Mouse (Mus musculus): ENCODE measurements around the gene Rrm1.

Rrm1 gene

DNA sequence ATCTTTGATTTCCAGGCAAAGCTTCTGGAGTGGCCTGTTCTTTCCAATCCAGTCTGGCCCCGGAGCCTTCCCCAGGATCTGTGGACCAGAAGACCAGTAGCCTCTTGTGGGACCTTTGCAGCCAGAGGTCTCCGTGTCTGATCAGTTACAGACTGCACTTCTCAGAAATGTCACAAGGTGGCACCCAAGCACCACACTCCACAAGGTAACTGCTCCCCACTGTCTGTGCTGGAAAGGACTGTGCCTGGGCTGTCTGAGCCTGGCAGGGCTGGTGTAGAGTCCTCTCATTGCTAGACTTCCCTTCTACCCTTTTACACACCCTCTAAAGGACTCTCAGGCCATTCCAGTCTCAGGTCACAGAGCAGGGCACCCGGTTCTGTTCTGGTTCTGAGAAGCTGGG, 65.4 kb downstream of the Rrm1 start:
- Histone ChIP-seq H3K9me3 (ENCODE audit: low read length) (no peaks in the 10 kb centered on the region), H3K27me3 (ENCODE audit: insufficient read depth, low read length) (peaks cover 35% of the 10 kb centered on the region), H3K36me3 (ENCODE audit: insufficient read depth, low read length) (no peaks in the 10 kb centered on the region), H3K4me1 (replicated peaks; ENCODE audit: low read depth, low read length) (peaks cover 5% of the 10 kb centered on the region; the same call in 1 of the 2 replicates), H3K4me3 (replicated peaks; ENCODE audit: low read length) (no peak overlapping the region)
- TF ChIP-seq CTCF (conservative IDR thresholded peaks at IDR 0.05; ENCODE audit: low read length) (peak; percentile 82), POU5F1 (IDR thresholded peaks at IDR 0.05; ENCODE audit: borderline replicate concordance, low read length) (no peak), NANOG (IDR thresholded peaks at IDR 0.05; ENCODE audit: borderline replicate concordance, low read length) (no peak)

DNA sequence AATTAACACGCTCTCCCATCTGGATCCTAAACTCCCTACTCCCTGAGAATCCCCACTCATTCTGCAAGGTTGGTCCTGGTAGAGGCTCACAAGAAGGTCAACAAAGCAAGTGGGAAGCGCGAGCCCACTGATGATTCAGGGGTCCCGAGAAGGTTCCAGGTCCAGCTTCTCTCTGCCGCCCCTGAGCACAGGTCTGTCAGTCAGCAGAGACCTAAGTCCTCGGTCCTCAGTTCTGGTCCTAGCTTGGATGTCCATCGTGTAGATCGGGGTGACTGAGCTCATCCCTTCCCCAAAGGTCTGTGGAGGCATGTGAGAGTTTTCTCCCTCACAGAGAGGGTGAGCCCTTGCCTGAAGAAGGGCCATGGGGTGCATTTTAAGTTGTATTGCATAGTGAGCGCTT, 66.6 kb downstream of the Rrm1 start:
- Histone ChIP-seq H3K4me1 (replicated peaks; ENCODE audit: low read depth, low read length) (peaks cover 5% of the 10 kb centered on the region; the same call in 1 of the 2 replicates), H3K27me3 (ENCODE audit: insufficient read depth, low read length) (peaks cover 37% of the 10 kb centered on the region), H3K4me3 (replicated peaks; ENCODE audit: low read length) (no peak overlapping the region), H3K36me3 (ENCODE audit: insufficient read depth, low read length) (no peaks in the 10 kb centered on the region), H3K9me3 (ENCODE audit: low read length) (no peaks in the 10 kb centered on the region)
- TF ChIP-seq NANOG (IDR thresholded peaks at IDR 0.05; ENCODE audit: borderline replicate concordance, low read length) (no peak), POU5F1 (IDR thresholded peaks at IDR 0.05; ENCODE audit: borderline replicate concordance, low read length) (no peak), CTCF (conservative IDR thresholded peaks at IDR 0.05; ENCODE audit: low read length) (no peak)

DNA sequence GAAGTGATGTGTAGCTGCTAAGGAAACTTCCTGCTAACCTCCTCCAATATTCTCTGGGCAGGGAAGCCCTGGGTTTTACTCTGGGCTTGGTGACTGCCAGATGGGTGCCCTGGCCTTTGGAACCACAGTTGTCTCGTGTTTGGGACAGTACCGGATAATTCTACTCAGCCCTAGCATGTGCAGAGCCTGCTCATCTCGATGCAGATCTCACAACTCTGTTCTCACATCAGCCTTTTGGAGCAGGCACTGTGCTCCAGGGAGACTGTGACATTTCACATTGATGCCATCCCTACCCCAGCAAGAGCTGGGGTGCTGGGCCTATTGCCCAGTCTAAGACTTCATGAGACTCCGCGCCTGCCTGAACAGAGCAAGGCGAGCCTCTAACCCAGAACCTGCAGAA, 67.2 kb downstream of the Rrm1 start:
- Histone ChIP-seq H3K27me3 (ENCODE audit: insufficient read depth, low read length) (peaks cover 42% of the 10 kb centered on the region), H3K9me3 (ENCODE audit: low read length) (no peaks in the 10 kb centered on the region), H3K36me3 (ENCODE audit: insufficient read depth, low read length) (no peaks in the 10 kb centered on the region), H3K4me1 (replicated peaks; ENCODE audit: low read depth, low read length) (peaks cover 10% of the 10 kb centered on the region; the same call in 1 of the 2 replicates), H3K4me3 (replicated peaks; ENCODE audit: low read length) (no peak overlapping the region)
- no peak for TF ChIP-seq NANOG (IDR thresholded peaks at IDR 0.05; ENCODE audit: borderline replicate concordance, low read length)
- no peak for TF ChIP-seq POU5F1 (IDR thresholded peaks at IDR 0.05; ENCODE audit: borderline replicate concordance, low read length)
- TF ChIP-seq CTCF (conservative IDR thresholded peaks at IDR 0.05; ENCODE audit: low read length): no peak

DNA sequence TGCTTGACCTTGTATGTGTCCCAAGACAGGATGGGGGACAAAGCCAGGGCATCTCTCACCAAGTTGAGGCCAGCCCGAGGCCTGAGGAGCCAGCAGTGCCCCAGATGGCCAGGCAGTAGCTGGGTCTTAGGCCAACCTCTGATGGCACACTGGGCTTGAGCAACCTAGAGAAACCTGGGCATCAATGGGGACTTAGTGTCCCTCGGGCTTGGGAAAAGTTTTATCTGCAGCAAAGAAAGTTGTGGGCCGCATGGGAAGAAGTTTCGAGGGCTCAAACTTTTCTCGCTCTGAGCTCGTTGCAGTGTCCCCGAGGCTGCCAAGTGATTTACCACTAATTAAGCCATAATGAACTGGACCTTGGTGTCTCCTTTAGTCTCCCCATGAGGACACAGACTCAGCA, 68.2 kb downstream of the Rrm1 start:
- Histone ChIP-seq H3K4me1 (replicated peaks; ENCODE audit: low read depth, low read length) (peaks cover 10% of the 10 kb centered on the region; the same call in 1 of the 2 replicates), H3K36me3 (ENCODE audit: insufficient read depth, low read length) (no peaks in the 10 kb centered on the region), H3K4me3 (replicated peaks; ENCODE audit: low read length) (no peak overlapping the region), H3K9me3 (ENCODE audit: low read length) (no peaks in the 10 kb centered on the region), H3K27me3 (ENCODE audit: insufficient read depth, low read length) (peaks cover 47% of the 10 kb centered on the region)
- TF ChIP-seq NANOG (IDR thresholded peaks at IDR 0.05; ENCODE audit: borderline replicate concordance, low read length) (no peak), CTCF (conservative IDR thresholded peaks at IDR 0.05; ENCODE audit: low read length) (no peak), POU5F1 (IDR thresholded peaks at IDR 0.05; ENCODE audit: borderline replicate concordance, low read length) (no peak)

DNA sequence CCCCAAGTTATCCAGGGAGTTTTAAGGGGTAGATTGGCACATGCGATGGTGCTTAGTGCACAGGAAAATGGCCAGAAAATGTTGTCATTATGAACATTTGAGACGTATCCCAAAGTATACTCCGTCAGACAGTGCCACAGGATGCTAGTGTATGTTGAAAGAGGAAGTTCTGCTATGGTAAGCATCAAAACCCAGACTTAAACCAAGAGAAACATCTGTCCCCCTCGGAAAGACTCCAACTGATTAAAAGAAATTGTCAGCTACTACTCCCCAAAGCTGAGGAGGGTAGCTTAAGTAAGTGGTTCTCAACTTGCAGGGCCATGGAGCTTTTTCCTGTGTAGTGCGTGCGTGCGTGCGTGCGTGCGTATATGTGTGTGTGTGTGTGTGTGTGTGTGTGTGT, 70.4 kb downstream of the Rrm1 start:
- Histone ChIP-seq H3K9me3 (ENCODE audit: low read length) (no peaks in the 10 kb centered on the region), H3K27me3 (ENCODE audit: insufficient read depth, low read length) (peaks cover 58% of the 10 kb centered on the region), H3K4me3 (replicated peaks; ENCODE audit: low read length) (no peak overlapping the region), H3K36me3 (ENCODE audit: insufficient read depth, low read length) (no peaks in the 10 kb centered on the region), H3K4me1 (replicated peaks; ENCODE audit: low read depth, low read length) (peaks cover 7% of the 10 kb centered on the region; the same call in 1 of the 2 replicates)
- TF ChIP-seq POU5F1 (IDR thresholded peaks at IDR 0.05; ENCODE audit: borderline replicate concordance, low read length) (no peak), CTCF (conservative IDR thresholded peaks at IDR 0.05; ENCODE audit: low read length) (no peak), NANOG (IDR thresholded peaks at IDR 0.05; ENCODE audit: borderline replicate concordance, low read length) (no peak)

DNA sequence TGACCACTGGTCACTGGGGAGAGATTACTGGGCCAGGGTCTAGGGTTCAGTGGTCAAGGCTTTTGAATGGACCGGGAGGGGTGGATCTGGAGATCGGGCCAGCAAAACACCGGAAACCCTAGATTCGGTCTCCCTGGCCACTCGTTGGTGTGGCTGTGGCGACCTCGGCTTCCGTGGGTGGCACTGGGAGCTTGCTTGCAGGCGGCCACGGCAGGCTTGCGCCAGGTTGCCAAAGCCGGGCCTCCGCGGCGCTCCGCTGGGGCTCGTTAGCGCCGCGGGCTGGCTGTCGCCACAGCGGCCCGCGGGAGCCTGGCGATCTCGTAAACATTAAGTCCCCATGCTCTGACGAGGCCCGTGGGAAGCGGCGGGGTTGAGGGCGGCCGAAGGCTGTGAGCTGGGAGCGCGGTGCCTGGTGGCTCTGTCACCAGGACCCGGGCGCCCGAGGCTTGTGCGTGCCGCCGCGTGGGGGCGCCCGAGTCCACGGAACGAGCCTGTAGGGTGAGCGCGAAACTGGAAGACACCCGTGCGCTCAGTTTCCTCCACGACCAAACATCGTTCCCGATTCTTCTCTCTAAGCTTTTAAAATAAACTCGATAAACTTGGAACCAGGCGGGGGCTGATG, 71.4 kb downstream of the Rrm1 start:
- Histone ChIP-seq H3K4me1 (replicated peaks; ENCODE audit: low read depth, low read length) (peaks cover 7% of the 10 kb centered on the region; the same call in 1 of the 2 replicates), H3K4me3 (replicated peaks; ENCODE audit: low read length) (peak overlapping the region; percentile 79), H3K36me3 (ENCODE audit: insufficient read depth, low read length) (no peaks in the 10 kb centered on the region), H3K27me3 (ENCODE audit: insufficient read depth, low read length) (peaks cover 57% of the 10 kb centered on the region), H3K9me3 (ENCODE audit: low read length) (no peaks in the 10 kb centered on the region)
- TF ChIP-seq POU5F1 (IDR thresholded peaks at IDR 0.05; ENCODE audit: borderline replicate concordance, low read length) (no peak), NANOG (IDR thresholded peaks at IDR 0.05; ENCODE audit: borderline replicate concordance, low read length) (no peak), CTCF (conservative IDR thresholded peaks at IDR 0.05; ENCODE audit: low read length) (no peak)

DNA sequence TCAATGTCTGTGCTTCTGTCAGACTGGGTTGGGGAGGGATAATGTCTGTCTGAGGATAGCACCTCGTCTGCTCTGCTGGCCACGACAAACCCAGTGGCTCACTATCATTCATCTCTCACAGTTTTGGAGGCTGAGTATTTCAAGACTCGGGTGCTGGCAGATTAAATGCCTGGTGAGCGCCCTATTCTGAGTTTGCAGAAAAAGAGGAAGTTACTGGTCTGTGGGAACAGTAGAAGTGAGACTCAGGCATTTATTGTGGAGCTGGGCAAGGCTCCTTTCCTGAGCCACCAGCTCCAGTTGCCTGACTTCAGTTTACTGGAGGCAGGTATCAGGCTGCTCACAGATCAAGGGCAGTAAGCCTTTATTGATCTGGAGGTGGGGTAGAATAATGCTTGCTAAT, 72.6 kb downstream of the Rrm1 start:
- no peaks in the 10 kb centered on the region for H3K36me3 ChIP-seq (ENCODE audit: insufficient read depth, low read length)
- H3K4me3 ChIP-seq (replicated peaks; ENCODE audit: low read length): no peak overlapping the region
- no peaks in the 10 kb centered on the region for H3K9me3 ChIP-seq (ENCODE audit: low read length)
- no peak for TF ChIP-seq CTCF (conservative IDR thresholded peaks at IDR 0.05; ENCODE audit: low read length)
- no peak for TF ChIP-seq NANOG (IDR thresholded peaks at IDR 0.05; ENCODE audit: borderline replicate concordance, low read length)
- TF ChIP-seq POU5F1 (IDR thresholded peaks at IDR 0.05; ENCODE audit: borderline replicate concordance, low read length): no peak
- H3K4me1 ChIP-seq (replicated peaks; ENCODE audit: low read depth, low read length): peaks cover 7% of the 10 kb centered on the region; the same call in 1 of the 2 replicates
- peaks cover 48% of the 10 kb centered on the region for H3K27me3 ChIP-seq (ENCODE audit: insufficient read depth, low read length)

DNA sequence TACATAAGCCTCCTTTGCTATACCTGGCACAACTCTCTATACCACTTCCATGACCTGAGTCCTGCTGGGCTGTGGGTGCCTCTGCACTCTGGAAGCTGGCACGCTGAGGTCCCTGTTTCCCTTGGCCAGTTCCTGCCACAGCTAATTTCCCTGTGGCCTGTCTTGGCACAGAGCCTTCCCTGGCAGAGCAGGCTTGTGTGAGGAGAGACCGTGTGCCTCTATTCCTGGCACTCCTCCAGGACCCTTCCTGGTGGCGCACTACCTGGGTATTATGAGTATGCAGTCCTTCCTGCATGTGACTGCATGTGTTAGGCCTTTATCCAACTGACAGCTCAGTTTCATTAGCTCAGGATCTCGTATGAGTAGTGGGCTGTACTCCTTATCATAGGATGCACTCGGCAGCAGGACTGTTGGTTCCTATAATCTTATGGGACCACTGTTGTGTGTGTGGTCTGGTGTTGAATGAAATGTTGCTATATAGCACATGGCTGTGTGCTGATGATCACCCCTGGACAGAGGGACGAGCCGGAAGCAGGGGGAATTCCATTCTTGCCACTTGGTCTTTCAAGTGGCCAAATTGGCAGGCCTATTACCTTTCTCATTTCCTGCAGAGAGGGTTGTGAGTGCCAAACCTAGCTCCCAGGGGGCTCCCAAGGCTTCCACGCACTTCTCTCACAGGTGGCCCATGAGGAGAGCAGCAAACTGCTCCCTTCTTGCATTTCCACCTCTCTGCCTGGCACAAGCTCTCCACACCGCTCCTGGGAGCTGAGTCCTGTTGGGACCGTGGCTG, 75.0 kb downstream of the Rrm1 start:
- no peaks in the 10 kb centered on the region for H3K36me3 ChIP-seq (ENCODE audit: insufficient read depth, low read length)
- H3K27me3 ChIP-seq (ENCODE audit: insufficient read depth, low read length): peaks cover 40% of the 10 kb centered on the region
- no peaks in the 10 kb centered on the region for H3K9me3 ChIP-seq (ENCODE audit: low read length)
- peaks cover 5% of the 10 kb centered on the region; the same call in 1 of the 2 replicates for H3K4me1 ChIP-seq (replicated peaks; ENCODE audit: low read depth, low read length)
- TF ChIP-seq POU5F1 (IDR thresholded peaks at IDR 0.05; ENCODE audit: borderline replicate concordance, low read length) (no peak), CTCF (conservative IDR thresholded peaks at IDR 0.05; ENCODE audit: low read length) (no peak), NANOG (IDR thresholded peaks at IDR 0.05; ENCODE audit: borderline replicate concordance, low read length) (no peak)
- no peak overlapping the region for H3K4me3 ChIP-seq (replicated peaks; ENCODE audit: low read length)

Measured in E14TG2a.4 (cell line).